Mouse (Mus musculus): ENCODE measurements around the gene Fzd1. TPM values are rescaled to one million over a fixed set of nuclear protein-coding genes. Genes with fewer than 3 reads are reported as not detected.

Fzd1 gene
- total RNA-seq, 2 experiments from 2014 or later, result 8.9 to 10.8 TPM

DNA sequence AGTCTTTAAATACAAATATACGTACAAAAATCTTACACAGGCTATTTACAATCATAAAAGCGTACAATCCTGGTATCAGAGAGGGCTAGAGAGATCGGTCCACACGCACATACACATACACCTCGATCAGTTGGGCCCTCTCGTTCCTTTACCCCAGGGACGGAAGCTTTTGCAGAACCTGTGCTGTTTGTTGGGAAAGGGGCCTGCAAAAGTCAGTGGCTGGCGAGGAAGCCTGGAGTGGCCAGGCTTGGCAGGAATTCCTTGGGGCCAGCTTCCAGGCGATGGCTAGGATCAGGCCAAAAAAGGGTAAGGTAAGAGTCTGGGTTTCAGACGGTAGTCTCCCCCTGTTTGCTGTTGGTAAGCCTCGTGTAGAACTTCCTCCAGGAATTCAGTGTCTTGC lies 2.5 kb downstream of the Fzd1 start:
- intact Hi-C loops (cut with DNase I), result loop anchor here (5.0 to 10.0 kb wide), 4 partner anchors 162 to 629 kb away; partner anchors contain the start of gene Mterf1b
- DNase-seq, result no peak

DNA sequence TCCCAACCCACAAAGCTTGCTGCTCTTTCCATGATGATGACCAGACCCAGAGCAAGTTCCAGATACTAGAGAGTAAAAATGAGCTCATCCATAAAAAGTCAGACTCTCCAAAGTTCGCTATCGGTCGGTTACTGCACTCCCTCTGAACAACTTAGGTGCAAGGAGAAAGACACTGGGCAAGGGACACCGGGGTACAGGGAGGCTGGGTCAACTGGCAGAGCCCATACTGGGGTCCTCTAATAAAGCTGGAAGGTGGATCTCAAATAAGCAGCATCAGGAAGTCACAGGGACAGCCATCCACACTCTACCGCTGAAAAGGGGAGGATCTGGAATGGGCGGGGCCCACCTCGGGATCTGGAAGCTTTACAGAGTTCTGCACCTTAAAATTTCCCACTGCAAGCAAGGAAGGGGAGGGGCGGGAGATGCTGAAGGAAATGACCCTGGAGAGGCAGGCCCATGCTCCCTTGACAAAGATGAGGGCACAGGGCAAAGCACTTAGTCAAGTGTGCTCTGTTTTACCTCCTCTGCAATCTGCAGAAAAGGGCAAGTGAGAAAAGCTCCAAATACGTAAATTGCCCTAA lies 3.0 kb downstream of the Fzd1 start:
- no peak for DNase-seq
- intact Hi-C loops (cut with DNase I), result loop anchor here (5.0 to 10.0 kb wide), 4 partner anchors 163 to 630 kb away; partner anchors contain the start of gene Mterf1b

DNA sequence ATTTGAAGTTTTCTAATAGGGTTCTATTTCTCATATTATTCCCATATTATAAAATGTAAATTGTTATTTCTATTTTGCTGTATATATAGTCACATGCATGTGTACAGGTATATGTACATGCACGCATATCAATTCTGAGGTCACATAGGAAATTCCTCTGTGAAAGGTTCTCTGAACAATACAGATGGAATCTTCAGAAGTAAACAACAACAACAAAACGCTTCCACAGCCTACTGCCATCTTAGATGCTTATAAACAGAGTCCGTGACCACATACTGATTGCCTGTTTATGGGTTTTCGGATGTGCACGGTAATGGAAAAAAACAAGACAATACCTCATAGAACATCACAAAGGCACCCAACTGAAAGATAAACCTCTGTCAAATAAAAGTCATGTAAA lies 4.7 kb downstream of the Fzd1 start:
- DNase-seq, result no peak
- intact Hi-C loops (cut with DNase I), result loop anchor here (10.0 kb wide), 3 partner anchors 488 to 632 kb away; partner anchors contain the start of gene Mterf1b

DNA sequence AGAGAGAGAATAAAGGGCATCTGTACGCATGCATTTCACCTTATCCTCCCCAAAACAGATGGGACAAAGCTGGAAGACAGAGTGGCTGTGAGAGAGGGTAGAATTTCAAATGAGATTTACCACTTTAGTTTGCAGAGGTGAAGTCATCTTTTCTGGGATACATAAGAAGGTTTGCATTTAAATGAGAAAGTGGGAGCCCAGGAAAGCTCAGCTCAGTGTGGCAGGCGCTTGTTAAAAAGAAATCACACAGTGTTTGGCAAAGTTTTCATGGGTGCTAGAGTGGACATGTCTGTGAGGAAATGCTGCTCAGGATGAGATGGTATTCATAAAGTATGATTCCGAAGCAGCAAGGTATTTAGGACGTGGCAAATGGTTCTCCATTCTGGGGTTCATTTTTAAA lies 15.1 kb downstream of the Fzd1 start:
- intact Hi-C loops (cut with DNase I), result no loop called here
- DNase-seq, result no peak

DNA sequence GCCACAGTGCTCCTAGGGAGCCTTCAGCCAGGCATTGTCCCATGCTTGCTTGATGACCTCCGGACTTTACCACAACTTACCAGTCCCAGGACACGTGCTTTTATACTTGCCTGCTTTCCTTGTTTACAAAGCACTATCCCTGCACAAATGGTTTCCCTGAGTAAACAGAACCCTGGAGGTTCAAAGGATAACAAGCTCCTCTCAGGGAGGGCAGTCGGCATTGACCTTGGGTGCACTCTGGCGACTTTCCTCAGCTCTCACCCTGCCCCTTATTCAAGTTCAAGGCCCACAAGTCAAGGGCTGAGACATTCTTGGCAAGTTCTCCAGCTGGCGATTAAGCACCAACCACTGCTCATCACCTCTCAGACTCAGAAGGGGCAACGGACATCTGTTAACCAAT lies 20.8 kb downstream of the Fzd1 start:
- intact Hi-C loops (cut with DNase I), result no loop called here
- DNase-seq, result no peak

DNA sequence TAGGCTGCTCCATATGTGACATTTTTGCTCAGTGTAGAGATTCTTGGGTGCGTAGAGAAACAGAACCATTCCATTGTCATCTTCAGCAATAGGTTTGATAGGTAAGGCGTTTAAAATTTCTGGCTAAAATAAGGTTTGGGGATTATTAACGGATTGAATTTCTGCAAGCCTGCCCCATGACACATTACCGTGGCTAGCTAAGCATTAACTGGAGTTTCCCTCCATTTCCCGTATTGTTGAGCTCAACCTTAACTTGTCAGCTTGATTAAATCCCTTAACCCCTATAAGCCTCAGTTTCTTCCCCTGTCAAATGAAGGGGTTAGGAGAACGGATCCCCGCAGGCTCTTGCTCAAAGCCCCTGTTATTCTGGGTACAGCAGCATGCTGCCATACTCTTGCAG lies 22.4 kb downstream of the Fzd1 start:
- intact Hi-C loops (cut with DNase I), result no loop called here
- no peak for DNase-seq

DNA sequence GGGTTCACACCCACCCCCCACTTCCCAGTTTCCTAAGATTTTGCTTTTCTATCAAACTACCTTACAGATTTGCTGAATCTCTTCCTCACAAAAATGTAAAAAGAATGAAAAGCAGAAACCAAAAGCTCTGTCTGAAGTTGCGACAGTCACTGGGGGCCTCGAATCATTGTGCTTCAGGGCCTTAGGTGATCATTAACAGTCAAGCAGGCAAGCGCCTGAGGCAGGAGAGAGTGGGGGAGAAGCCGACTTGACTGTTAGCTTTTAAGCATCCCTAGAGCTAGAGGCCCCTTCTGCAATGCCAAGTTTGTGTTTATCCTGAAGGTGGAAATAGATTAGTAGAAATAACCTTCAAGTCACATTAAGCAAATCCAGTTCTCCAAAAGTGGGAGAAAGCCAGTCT lies 24.6 kb downstream of the Fzd1 start:
- intact Hi-C loops (cut with DNase I), result no loop called here
- DNase-seq, result no peak

DNA sequence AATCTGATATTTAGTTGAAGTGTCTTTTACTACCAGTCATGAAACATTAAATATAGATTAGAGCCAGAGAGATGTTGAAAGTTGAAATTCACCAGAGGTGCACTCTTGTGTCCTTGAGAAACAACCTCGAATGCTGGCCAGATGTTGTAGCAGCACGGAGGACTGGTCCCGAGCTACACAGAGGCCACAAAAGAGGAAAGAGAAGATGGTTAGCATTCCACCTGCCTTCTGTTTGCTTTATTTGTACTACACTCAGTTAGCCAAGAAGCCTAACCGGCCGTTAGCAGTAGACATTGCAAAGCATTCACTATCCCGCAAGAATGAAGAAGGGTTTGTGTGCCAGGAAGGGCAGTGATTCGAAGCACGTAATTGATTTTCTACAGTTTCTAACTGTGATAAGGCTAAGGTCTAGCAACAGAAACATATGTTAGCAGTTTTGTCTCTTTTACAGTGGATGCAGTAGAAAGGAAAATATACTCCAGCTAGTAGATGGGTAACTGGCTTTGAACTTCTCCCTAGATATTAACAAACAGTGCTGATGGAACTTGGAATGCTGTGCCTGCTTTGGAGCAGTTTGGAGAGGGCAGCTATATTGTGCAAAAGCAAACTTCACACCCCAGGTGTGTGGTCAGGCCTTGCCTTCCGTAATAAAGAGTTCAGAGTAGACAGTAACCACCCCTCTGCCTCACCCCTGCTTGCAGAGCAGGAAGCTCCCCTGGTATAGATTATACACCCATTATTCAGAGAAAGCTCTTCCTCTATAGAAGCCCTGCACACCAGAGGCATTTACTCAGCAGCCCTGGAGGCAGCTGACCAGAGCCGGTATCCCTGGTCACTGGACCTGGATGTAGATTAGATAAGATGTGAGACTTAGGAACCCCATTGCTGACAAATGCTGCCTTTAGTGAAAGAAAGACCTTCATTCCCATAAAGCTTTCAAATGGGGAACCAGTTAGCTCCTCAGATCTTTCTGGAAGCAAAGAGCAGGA lies 25.3 kb downstream of the Fzd1 start:
- no peak for DNase-seq
- intact Hi-C loops (cut with DNase I), result no loop called here

DNA sequence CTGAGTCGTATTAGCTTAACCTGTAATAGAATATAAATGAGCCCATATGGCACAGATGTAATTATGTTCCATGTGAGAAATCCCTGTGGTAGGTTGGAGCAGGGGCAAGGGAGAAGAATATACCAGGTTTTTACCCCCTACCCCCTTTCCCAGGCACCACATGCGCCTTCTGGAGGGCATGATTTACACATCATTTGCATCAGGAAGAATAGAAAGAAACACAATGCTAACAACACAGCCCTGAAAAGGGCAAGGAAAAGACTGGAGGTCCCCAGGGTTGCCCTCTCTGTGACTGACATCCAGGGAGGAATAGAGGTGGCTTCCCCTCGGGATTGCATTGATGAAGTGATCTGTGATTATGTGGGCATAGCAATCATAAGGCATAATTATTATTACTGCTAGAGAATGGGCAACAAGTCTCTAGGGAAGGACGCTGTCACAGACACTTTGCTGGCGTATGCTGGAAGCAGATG lies 26.1 kb downstream of the Fzd1 start:
- intact Hi-C loops (cut with DNase I), result no loop called here
- no peak for DNase-seq

DNA sequence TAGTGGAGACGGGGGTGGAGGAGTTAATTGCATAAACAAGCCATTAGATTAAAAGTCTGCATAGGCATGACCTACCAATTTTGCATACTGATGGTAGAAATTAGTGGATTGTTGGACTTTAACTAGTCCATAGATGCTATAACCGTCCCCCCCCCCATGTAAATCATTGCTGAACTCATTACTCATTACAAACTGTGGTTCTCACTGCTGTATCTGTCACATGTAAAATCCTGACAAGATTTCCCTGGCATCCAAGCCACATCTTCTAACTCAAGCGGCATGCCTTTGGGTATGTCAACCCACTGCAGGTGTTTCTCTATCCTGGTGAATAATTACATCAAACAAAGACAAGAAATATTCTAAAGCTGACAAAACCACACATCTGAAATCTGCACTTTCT lies 26.8 kb downstream of the Fzd1 start:
- intact Hi-C loops (cut with DNase I), result no loop called here
- no peak for DNase-seq

Small RNA genes within 50 kb of the gene (microRNA-seq; reads per million reads assigned to microRNA genes)
- 0 reads per million in 2 experiments for gene Gm44483 (ENCODE audit: borderline number of aligned reads in 2 of 2)

Data from heart, postnatal 36 days (tissue).